Mouse (Mus musculus): ENCODE data around the gene Rad21l.
"Not testable (repeated sequence)": the region's sequence is repeated elsewhere in the genome, so short reads cannot be mapped to it uniquely, and the experiment has no call there.

Rad21l gene

GRCm38 (mm10) chr2:151628011-151628410 is 40.3 kb downstream of the Rad21l start:
- peak in 1 of 2 experiments; percentile 42 for DNase-seq

- no peak for DNase-seq
These were observed 42.0 kb downstream of the Rad21l start for GRCm38 (mm10) chr2:151626296-151626695.

- DNase-seq = no peak
These were observed 44.6 kb downstream of the Rad21l start for GRCm38 (mm10) chr2:151623776-151624175.

- DNase-seq = no peak
These were observed 51.6 kb downstream of the Rad21l start for GRCm38 (mm10) chr2:151616551-151617329.

GRCm38 (mm10) chr2:151615779-151616178 is 52.6 kb downstream of the Rad21l start:
- DNase-seq = not testable (repeated sequence)

- no peak for DNase-seq
These were observed 58.4 kb downstream of the Rad21l start for GRCm38 (mm10) chr2:151609974-151610373.

- peak; percentile 84 to 88 for DNase-seq
These were observed 59.9 kb downstream of the Rad21l start for GRCm38 (mm10) chr2:151608435-151608834.

- DNase-seq = peak; percentile 50 to 68
These were observed 62.8 kb downstream of the Rad21l start for GRCm38 (mm10) chr2:151605437-151605987.

GRCm38 (mm10) chr2:151603630-151604029 is 64.7 kb downstream of the Rad21l start:
- no peak for DNase-seq

- no peak for DNase-seq
These were observed 66.2 kb downstream of the Rad21l start for GRCm38 (mm10) chr2:151602106-151602505.

- no peak for DNase-seq
These were observed 70.3 kb downstream of the Rad21l start for GRCm38 (mm10) chr2:151598068-151598467.
